Mouse (Mus musculus) testis, adult 2 months (tissue): ENCODE measurements at regions not wholly inside any gene's neighbourhood (a gene's known extent, or its start where the extent isn't known, plus 50 kb on each side); places are given as distances from the start of the nearest gene placed in this dataset.

Experiments used
- CTCF ChIP-seq: fragments of 200-500 bp; IDR thresholded peaks from 2 replicates; pipeline ENCODE4 v1.5.1; 2012; ENCODE audit warnings: low read depth, mild to moderate bottlenecking, inconsistent platforms, low read length, moderate library complexity; ENCODE audit not compliant: control insufficient read depth, insufficient read depth, insufficient replicate concordance
- POLR2A ChIP-seq: fragments of 200-500 bp; IDR thresholded peaks from 2 replicates; pipeline ENCODE4 v1.6.1; 2012; ENCODE audit warnings: low read depth, mild to moderate bottlenecking, inconsistent platforms, low read length, moderate library complexity; ENCODE audit not compliant: control insufficient read depth

DNA sequence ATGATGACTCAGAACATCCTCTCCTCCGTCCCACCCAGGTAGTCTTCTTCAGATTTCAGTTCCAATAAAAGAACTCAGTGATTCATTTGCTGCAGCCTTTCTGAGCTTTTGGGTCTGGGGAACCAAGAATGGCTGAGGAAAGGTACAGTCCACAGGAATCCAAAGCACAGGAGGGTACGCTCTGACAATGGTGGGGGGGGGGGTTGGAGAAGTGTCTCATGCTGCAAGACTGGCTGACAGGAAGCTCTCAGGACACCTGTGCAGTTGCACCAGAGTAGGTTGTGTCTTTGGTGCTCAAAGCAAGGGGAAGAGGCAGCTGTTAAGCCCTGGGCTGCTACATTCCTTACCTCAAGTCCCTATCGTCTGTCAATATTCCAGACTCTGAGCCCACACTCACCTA, 192.7 kb upstream of the Bcl6 start:
- no peak for TF ChIP-seq CTCF
- no peak for TF ChIP-seq POLR2A
